Mouse (Mus musculus): ENCODE data around the gene Irf2bp1.
A peak's percentile ranks its signal among the peaks of the same experiment; 100 is the strongest.

The Irf2bp1 gene

DNA sequence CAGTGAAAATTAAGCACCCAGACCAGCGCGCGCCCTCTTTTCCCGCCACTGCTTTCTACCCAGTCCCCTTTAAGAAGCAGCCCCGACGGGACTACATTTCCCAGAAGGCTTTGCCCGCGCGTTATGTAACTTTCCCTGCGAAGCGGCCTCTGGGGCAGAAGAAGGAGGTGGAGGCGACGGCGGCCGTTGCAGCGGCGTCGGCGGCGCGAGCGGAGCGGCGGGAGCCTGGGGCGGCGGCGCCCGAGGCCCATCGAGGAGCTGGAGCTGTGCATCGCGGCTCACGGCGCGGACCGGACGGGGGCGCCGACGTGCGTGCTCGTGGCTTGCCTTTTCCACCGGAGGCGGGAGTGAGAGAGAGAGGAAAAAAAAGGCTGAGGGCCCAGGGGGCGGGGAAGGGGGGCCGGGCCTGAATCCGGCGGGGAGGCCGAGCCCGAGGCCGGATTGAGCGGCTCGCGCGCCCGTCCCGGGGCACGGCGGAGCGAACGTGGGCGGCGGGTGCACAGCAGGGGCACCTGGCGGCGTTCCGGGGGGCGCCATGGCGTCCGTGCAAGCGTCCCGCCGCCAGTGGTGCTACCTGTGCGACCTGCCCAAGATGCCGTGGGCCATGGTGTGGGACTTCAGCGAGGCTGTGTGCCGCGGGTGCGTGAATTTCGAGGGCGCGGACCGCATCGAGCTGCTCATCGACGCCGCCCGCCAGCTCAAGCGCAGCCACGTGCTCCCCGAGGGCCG, at the start of gene Irf2bp1:
Gene Irf2bp1, plus strand, starts transcription at position 143 of the 729 bp plus-strand sequence.
- peak; percentile 100 for DNase-seq

- peak; percentile 97 for DNase-seq
Measured at GRCm38 (mm10) chr7:18957569-18958383, 46.1 kb upstream of the Irf2bp1 start.

GRCm38 (mm10) chr7:18958384-18958766, 45.5 kb upstream of the Irf2bp1 start:
- DNase-seq: peak; percentile 92

DNA sequence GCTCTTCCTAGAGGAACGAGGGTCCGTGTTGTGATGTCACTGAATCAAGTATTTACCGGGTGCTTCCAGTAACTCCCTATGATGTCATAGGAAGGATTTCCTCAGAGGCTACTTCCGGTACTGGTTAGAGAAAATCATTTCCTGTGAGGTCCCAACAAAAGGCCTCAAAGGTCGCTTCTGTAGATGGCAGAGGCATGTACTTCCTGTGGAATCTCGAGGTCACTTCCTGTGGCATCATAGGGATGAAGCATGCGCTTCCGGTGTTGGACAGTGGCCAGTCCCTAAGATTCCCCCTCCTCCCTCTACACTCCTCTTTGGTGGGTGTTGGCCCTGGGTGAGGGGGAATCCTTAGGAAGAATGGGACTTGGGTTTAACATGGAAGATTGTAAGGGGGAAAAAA, 44.4 kb upstream of the Irf2bp1 start:
- DNase-seq: peak; percentile 98

GRCm38 (mm10) chr7:18962171-18962792, 41.6 kb upstream of the Irf2bp1 start:
- DNase-seq: no peak

GRCm38 (mm10) chr7:18962795-18963194, 41.0 kb upstream of the Irf2bp1 start:
- no peak for DNase-seq

- DNase-seq: peak; percentile 92
Measured at GRCm38 (mm10) chr7:18963294-18963843, 40.5 kb upstream of the Irf2bp1 start.

GRCm38 (mm10) chr7:18965312-18965711, 38.5 kb upstream of the Irf2bp1 start:
- DNase-seq: no peak

DNA sequence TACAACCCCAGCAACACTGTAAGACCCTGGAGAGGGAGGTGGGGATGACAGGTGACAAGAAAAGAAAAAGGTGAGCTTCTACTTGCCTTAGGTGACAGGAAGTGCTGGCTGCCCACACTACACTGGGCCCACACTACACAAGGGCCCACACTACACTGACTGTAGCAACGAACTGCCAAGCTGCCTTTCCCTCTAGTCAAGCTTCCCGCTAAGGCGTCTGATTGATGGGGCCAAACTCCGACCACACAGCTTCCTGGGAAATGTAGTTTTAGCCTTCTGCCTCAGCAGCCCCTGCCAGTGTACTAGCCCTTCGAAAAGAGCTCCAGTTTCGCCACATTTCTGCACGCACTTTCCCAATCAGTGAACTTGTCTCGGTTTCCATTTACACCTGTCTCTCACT, 36.2 kb upstream of the Irf2bp1 start:
- no peak for DNase-seq

DNA sequence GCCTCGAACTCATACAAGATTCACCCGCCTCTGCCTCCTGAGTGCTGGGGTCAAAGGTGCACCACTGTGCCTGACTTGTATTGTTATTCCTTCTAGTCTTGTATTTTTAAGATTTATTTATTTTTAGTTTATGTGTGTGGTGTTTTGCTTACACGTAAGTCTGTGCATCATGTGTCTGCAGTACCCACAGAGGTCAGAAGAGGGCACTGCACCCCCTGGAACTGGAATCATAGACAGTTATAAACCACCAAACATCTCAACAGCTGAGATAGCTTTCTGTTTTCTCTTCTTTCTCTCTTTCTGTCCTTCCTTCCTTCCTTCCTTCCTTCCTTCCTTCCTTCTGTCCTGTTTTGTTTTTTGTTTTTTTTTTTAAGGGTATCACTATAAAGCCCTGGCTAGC, 32.9 kb upstream of the Irf2bp1 start:
- DNase-seq: no peak

- no peak for DNase-seq
Measured at GRCm38 (mm10) chr7:18978381-18978780, 25.5 kb upstream of the Irf2bp1 start.

- no peak for DNase-seq
Measured at GRCm38 (mm10) chr7:18986503-18986902, 17.3 kb upstream of the Irf2bp1 start.

- DNase-seq: no peak
Measured at GRCm38 (mm10) chr7:18987100-18987499, 16.7 kb upstream of the Irf2bp1 start, which contains the start of gene Nanos2. Nanos2 (plus strand) TSS chr7:18987400.

- no peak for DNase-seq
Measured at GRCm38 (mm10) chr7:18987747-18988146, 16.1 kb upstream of the Irf2bp1 start.

GRCm38 (mm10) chr7:18988780-18989179, 15.1 kb upstream of the Irf2bp1 start:
- DNase-seq: no peak

DNA sequence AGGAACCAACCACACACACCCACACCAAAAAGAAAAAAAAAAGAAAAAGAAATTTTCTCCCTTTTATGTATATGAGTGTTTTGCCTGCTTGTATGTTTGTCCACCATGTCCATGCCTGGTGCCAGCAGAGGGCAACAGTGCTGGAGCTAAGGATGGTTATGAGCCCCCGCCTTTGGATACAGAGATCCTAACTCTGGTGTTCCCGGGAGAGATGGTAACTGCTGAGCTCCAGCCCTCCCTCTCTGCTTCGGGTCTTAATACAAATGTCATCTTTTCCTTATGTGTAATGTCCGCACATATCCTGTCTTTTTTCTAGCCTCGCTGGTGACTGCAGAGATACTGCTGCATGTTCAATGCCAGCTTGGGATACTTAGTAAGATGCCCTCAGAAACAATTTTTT, 13.8 kb upstream of the Irf2bp1 start:
- no peak for DNase-seq

DNA sequence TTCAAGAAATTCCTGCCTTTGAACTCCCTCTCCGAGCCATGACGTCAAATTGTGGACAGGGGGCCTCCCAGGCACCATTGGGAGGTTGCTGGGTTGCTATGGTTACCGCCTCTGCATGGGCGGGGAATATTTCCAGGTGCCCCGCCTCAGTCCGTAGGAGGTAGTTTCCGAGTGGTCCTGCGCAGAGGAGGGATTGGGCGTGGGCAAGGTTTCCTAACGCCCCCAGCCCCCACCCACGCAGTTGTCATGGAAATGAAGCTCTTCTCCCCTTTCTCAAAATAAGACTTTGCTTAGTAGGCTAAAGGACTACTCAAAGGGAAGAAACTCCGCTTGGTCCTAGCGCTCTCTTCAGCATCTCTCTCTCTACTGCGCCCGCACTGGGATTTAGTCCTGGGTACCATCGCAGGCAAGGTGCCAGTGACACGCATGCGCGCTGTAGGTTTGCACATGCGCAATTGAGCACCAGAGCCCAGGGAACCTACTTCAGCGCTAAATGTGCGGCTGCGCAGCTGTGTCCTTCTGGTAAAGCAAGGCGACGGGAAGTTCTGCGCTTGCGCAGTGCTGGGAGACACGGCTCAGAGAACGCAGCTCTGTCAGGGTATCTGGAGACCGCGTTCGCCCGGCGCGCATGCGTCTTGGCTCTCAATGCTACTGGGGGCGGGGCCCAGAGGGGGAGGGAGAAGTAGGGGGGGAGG, 13.1 kb upstream of the Irf2bp1 start, which contains the start of gene Mypop:
Gene Mypop, plus strand, starts transcription at position 645 of the 695 bp plus-strand sequence.
- DNase-seq: peak; percentile 100

GRCm38 (mm10) chr7:18991660-18992293, 12.1 kb upstream of the Irf2bp1 start:
- DNase-seq: peak; percentile 95

DNA sequence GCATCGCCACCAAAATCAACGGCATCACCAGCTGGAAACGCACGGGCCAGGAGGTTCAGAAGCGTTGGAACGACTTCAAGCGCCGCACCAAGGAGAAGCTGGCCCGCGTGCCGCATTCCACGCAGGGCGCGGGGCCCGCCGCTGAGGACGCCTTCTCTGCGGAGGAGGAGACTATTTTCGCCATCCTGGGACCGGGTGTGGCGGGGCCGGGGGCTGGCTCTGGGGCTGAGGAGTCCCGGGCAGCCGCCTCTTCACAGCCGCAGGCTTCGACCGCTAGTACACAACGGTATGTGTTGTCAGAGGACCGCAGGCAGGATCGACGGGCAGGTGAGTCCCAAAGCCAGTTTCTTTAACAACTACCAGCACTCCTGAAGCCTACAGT, 11.6 kb upstream of the Irf2bp1 start:
- DNase-seq: peak; percentile 93

GRCm38 (mm10) chr7:18993036-18993435, 10.8 kb upstream of the Irf2bp1 start:
- peak; percentile 90 for DNase-seq

- no peak for DNase-seq
Measured at GRCm38 (mm10) chr7:18998835-18999234, 5.0 kb upstream of the Irf2bp1 start.

DNA sequence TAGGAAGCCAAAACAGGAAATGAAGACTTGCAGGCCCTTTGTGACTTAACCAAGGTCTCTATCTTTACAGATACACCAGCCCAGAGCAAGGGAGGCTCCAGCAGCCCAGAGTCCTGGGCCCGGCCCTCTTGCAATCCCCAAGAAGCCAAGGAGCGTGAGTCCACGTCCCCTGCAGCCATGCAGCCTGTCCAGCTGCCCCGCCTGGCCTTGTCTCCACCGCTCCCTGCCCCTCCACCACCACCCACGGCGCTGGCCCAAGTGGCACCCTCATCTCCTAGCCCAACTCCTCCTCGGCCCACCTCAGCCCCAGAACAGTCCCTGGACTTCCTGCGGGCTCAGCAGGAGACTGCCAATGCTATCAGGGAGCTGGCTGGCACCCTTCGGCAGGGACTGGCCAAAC, 3.4 kb upstream of the Irf2bp1 start:
- peak; percentile 95 for DNase-seq
